Mouse (Mus musculus): ENCODE data around the gene Tubb3. TPM values are rescaled to one million over a fixed set of nuclear protein-coding genes. Genes with fewer than 3 reads are reported as not detected.

The Tubb3 gene
- polyA plus RNA-seq, 1 experiment from 2014 or later = 2,127 TPM

- peaks cover 55% of the 10 kb centered on the region for H3K36me3 ChIP-seq (replicated peaks)
- H3K27me3 ChIP-seq (replicated peaks) = no peaks in the 10 kb centered on the region
- no peak for ATAC-seq (replicated peaks)
- no peak overlapping the region for H3K27ac ChIP-seq
- H3K4me1 ChIP-seq = peaks cover 6% of the 10 kb centered on the region; the same call in 1 of the 2 replicates
- H3K9ac ChIP-seq = no peak overlapping the region
- H3K4me2 ChIP-seq = no peak overlapping the region
- 91% methylated on average over 9 of the region's 9 CpGs for WGBS
- no peak overlapping the region for H3K4me3 ChIP-seq
- H3K9me3 ChIP-seq = no peaks in the 10 kb centered on the region
Measured at GRCm38 (mm10) chr8:123401936-123402335, 9.3 kb upstream of the Tubb3 start.

- H3K9ac ChIP-seq = no peak overlapping the region
- H3K9me3 ChIP-seq = no peaks in the 10 kb centered on the region
- no peak for ATAC-seq (replicated peaks)
- no peak overlapping the region for H3K27ac ChIP-seq
- 96% methylated on average over 9 of the region's 9 CpGs for WGBS
- peaks cover 47% of the 10 kb centered on the region for H3K36me3 ChIP-seq (replicated peaks)
- H3K4me1 ChIP-seq = peaks cover 10% of the 10 kb centered on the region; the same call in 1 of the 2 replicates
- no peaks in the 10 kb centered on the region for H3K27me3 ChIP-seq (replicated peaks)
- no peak overlapping the region for H3K4me3 ChIP-seq
- no peak overlapping the region for H3K4me2 ChIP-seq
Measured at GRCm38 (mm10) chr8:123402730-123403326, 8.4 kb upstream of the Tubb3 start.

- Histone ChIP-seq H3K9ac (no peak overlapping the region), H3K9me3 (no peaks in the 10 kb centered on the region), H3K4me3 (no peak overlapping the region), H3K4me2 (no peak overlapping the region), H3K36me3 (replicated peaks) (peaks cover 31% of the 10 kb centered on the region), H3K4me1 (peaks cover 17% of the 10 kb centered on the region), H3K27me3 (replicated peaks) (no peaks in the 10 kb centered on the region), H3K27ac (peak overlapping the region; percentile 17; the same call in 1 of the 2 replicates)
- no peak for ATAC-seq (replicated peaks)
- WGBS = 37% methylated on average over 8 of the region's 8 CpGs
Measured at GRCm38 (mm10) chr8:123404521-123404920, 6.7 kb upstream of the Tubb3 start.

- H3K4me2 ChIP-seq = no peak within 1 kb of the TSS
- H3K9me3 ChIP-seq = no peaks in the 10 kb centered on the region
- no peaks in the 10 kb centered on the region for H3K27me3 ChIP-seq (replicated peaks)
- no peak within 1 kb of the TSS for H3K4me3 ChIP-seq
- H3K27ac ChIP-seq = 0 out of 2 replicates have a peak within 1 kb of the TSS, but pooled peaks have one; percentile 13
- H3K36me3 ChIP-seq (replicated peaks) = peaks cover 10% of the 10 kb centered on the region
- H3K4me1 ChIP-seq = peaks cover 27% of the 10 kb centered on the region
- 4% methylated on average over 4 of the region's 4 CpGs for WGBS
- no peak for ATAC-seq (replicated peaks)
- no peak within 1 kb of the TSS for H3K9ac ChIP-seq
Measured at GRCm38 (mm10) chr8:123406786-123407185, 4.4 kb upstream of the Tubb3 start, which contains the start of gene Mc1r. Gene Mc1r, plus strand, starts transcription at chr8:123407107.

GRCm38 (mm10) chr8:123407612-123408011 is 3.6 kb upstream of the Tubb3 start:
- 93% methylated on average over 13 of the region's 13 CpGs for WGBS

GRCm38 (mm10) chr8:123408586-123409544 is 2.4 kb upstream of the Tubb3 start:
- Histone ChIP-seq H3K4me1 (peaks cover 30% of the 10 kb centered on the region), H3K27me3 (replicated peaks) (no peaks in the 10 kb centered on the region), H3K4me3 (peak overlapping the region; percentile 74; the same call in 1 of the 2 replicates), H3K9ac (peak overlapping the region; percentile 94; the same call in 1 of the 2 replicates), H3K27ac (peak overlapping the region; percentile 98), H3K9me3 (no peaks in the 10 kb centered on the region), H3K4me2 (peak overlapping the region; percentile 95), H3K36me3 (replicated peaks) (no peaks in the 10 kb centered on the region)
- 76% methylated on average over 9 of the region's 9 CpGs for WGBS
- no peak for ATAC-seq (replicated peaks)

More at GRCm38 (mm10) chr8:123407612-123408011, 3.6 kb upstream of the Tubb3 start:
- H3K27ac ChIP-seq = no peak overlapping the region
- no peaks in the 10 kb centered on the region for H3K9me3 ChIP-seq
- peaks cover 27% of the 10 kb centered on the region for H3K4me1 ChIP-seq
- peaks cover 3% of the 10 kb centered on the region for H3K36me3 ChIP-seq (replicated peaks)
- no peak overlapping the region for H3K4me2 ChIP-seq
- H3K27me3 ChIP-seq (replicated peaks) = no peaks in the 10 kb centered on the region
- H3K9ac ChIP-seq = no peak overlapping the region
- no peak for ATAC-seq (replicated peaks)
- H3K4me3 ChIP-seq = no peak overlapping the region

- peak overlapping the region; percentile 98 for H3K27ac ChIP-seq
- peak overlapping the region; percentile 94 for H3K9ac ChIP-seq
- peak overlapping the region; percentile 74 for H3K4me3 ChIP-seq
- no peaks in the 10 kb centered on the region for H3K27me3 ChIP-seq (replicated peaks)
- peak overlapping the region; percentile 95 for H3K4me2 ChIP-seq
- H3K9me3 ChIP-seq = no peaks in the 10 kb centered on the region
- WGBS = 8% methylated on average over 8 of the region's 8 CpGs
- no peaks in the 10 kb centered on the region for H3K36me3 ChIP-seq (replicated peaks)
- ATAC-seq (replicated peaks) = no peak
- H3K4me1 ChIP-seq = peaks cover 34% of the 10 kb centered on the region
Measured at GRCm38 (mm10) chr8:123410049-123410587, 1.1 kb upstream of the Tubb3 start.

- Histone ChIP-seq H3K27me3 (replicated peaks) (no peaks in the 10 kb centered on the region), H3K4me1 (peaks cover 37% of the 10 kb centered on the region), H3K4me2 (peak overlapping the region; percentile 95), H3K9ac (peak overlapping the region; percentile 94), H3K9me3 (no peaks in the 10 kb centered on the region), H3K4me3 (peak overlapping the region; percentile 74), H3K27ac (peak overlapping the region; percentile 98), H3K36me3 (replicated peaks) (no peaks in the 10 kb centered on the region)
- ATAC-seq (replicated peaks) = peak; percentile 10
- WGBS = 3% methylated on average over 11 of the region's 11 CpGs
Measured at GRCm38 (mm10) chr8:123410788-123411187, 436 bp upstream of the Tubb3 start.

- peak overlapping the region; percentile 98 for H3K27ac ChIP-seq
- H3K9me3 ChIP-seq = no peaks in the 10 kb centered on the region
- H3K4me2 ChIP-seq = peak overlapping the region; percentile 95
- 2% methylated on average over 16 of the region's 16 CpGs for WGBS
- ATAC-seq (replicated peaks) = peak; percentile 41
- H3K36me3 ChIP-seq (replicated peaks) = no peaks in the 10 kb centered on the region
- peak overlapping the region; percentile 74 for H3K4me3 ChIP-seq
- H3K9ac ChIP-seq = peak overlapping the region; percentile 94
- H3K4me1 ChIP-seq = peaks cover 38% of the 10 kb centered on the region
- no peaks in the 10 kb centered on the region for H3K27me3 ChIP-seq (replicated peaks)
Measured at GRCm38 (mm10) chr8:123411781-123412327, 630 bp downstream of the Tubb3 start.

- Histone ChIP-seq H3K4me3 (peak overlapping the region; percentile 74), H3K9me3 (no peaks in the 10 kb centered on the region), H3K4me2 (peak overlapping the region; percentile 95), H3K27me3 (replicated peaks) (no peaks in the 10 kb centered on the region), H3K9ac (peak overlapping the region; percentile 94), H3K36me3 (replicated peaks) (0 out of 2 replicates have a peak, but pooled peaks cover under 1% of the 10 kb centered on the region), H3K27ac (peak overlapping the region; percentile 98), H3K4me1 (peaks cover 41% of the 10 kb centered on the region)
- ATAC-seq (replicated peaks) = no peak; the same call in 1 of the 2 replicates
- WGBS = under 1% methylated on average over 12 of the region's 12 CpGs
Measured at GRCm38 (mm10) chr8:123412560-123413170, 1.4 kb downstream of the Tubb3 start.

- 8% methylated on average over 9 of the region's 9 CpGs for WGBS
- peak overlapping the region; percentile 94 for H3K9ac ChIP-seq
- no peak for ATAC-seq (replicated peaks)
- peaks cover 14% of the 10 kb centered on the region; the same call in 1 of the 2 replicates for H3K36me3 ChIP-seq (replicated peaks)
- H3K4me3 ChIP-seq = peak overlapping the region; percentile 74
- H3K9me3 ChIP-seq = no peaks in the 10 kb centered on the region
- no peaks in the 10 kb centered on the region for H3K27me3 ChIP-seq (replicated peaks)
- H3K4me1 ChIP-seq = peaks cover 43% of the 10 kb centered on the region
- peak overlapping the region; percentile 98 for H3K27ac ChIP-seq
- H3K4me2 ChIP-seq = peak overlapping the region; percentile 95
Measured at GRCm38 (mm10) chr8:123414255-123414654, 3.0 kb downstream of the Tubb3 start.
